Mouse (Mus musculus) kidney, postnatal 25 days (tissue): ENCODE results near the gene Pdap1.
"Not testable (repeated sequence)": the region's sequence is repeated elsewhere in the genome, so short reads cannot be mapped to it uniquely, and the experiment has no call there.

Experiments
- DNase-seq, 2 experiments: peaks; one replicate each; pipeline ENCODE4 v3.0.0; 2021; ENCODE audit warnings: mixed read lengths in 2 of 2

The Pdap1 gene

GRCm38 (mm10) chr5:145118461-145118860, 21.6 kb downstream of the Pdap1 start:
- no peak for DNase-seq

GRCm38 (mm10) chr5:145118005-145118404, 22.0 kb downstream of the Pdap1 start:
- peak; percentile 29 to 70 for DNase-seq

DNA sequence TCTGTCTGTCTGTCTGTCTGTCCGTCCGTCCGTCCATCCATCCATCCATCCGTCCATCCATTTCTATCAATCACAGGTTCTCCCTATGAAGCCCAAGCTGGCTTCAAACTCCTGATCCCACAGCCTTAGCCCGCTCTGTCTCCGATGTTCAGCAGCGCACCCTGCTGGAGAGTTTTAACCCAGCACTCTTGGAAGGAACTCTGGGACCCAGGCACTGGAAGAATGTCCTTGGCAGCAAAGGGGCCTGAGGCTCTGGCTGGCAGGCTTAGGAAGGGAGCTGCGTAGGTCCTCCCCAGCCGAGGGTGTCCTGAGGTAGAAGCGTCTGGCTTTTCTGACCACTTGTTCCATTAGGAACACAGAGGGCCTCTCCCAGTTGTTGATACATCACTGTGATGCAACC, 23.1 kb downstream of the Pdap1 start:
- DNase-seq, result peak; percentile 66 to 78

DNA sequence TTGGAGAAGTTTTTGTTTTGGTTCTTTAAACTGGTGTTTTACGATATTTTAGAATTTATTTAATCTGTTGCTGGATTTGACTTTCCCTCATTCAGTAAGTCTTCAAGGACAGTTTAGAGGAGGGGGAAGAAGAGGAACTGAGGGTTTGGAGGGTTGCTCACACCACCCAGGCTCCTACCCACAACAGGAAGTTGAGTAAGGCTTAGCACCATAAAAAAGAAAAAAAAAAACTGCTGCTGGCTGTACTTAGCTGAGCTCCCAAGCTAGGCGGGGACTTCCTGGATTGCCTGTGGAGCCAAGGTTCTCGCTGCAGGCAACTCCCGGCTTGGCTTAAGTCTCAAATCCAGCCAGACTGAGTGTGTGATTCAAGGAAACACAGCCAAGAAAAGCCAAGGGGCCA, 23.7 kb downstream of the Pdap1 start:
- DNase-seq, result peak; percentile 72 to 91

GRCm38 (mm10) chr5:145115736-145116135, 24.3 kb downstream of the Pdap1 start:
- no peak for DNase-seq

- DNase-seq, result peak; percentile 70 to 85
These were observed 25.2 kb downstream of the Pdap1 start for GRCm38 (mm10) chr5:145114606-145115473.

GRCm38 (mm10) chr5:145114071-145114605, 25.9 kb downstream of the Pdap1 start, which contains the start of gene Arpc1b:
Gene Arpc1b (plus strand): TSS chr5:145114215.
- peak; percentile 84 to 91 for DNase-seq

GRCm38 (mm10) chr5:145113416-145113815, 26.6 kb downstream of the Pdap1 start:
- DNase-seq, result no peak

- no peak for DNase-seq
These were observed 27.5 kb downstream of the Pdap1 start for GRCm38 (mm10) chr5:145112566-145112965.

DNA sequence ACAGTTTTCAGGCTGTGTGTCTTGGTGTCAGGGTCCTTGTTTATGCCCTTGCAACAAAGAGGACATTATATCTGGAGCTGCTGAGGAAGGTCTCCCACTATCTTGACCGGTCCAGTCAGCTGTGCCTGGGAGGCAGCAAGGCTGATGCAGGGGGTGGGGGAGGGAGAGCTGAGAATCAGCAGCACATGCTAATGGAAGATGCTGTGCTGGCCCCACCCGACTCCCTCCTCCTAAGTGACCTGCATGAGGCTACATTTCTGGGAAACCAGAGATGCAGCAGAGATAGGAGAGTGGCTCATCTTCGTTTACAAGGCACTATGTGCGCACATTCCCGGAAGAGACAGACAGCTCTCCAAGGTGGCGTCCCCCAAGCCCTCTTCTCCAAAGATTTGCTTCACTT, 29.6 kb downstream of the Pdap1 start:
- DNase-seq, result no peak

DNA sequence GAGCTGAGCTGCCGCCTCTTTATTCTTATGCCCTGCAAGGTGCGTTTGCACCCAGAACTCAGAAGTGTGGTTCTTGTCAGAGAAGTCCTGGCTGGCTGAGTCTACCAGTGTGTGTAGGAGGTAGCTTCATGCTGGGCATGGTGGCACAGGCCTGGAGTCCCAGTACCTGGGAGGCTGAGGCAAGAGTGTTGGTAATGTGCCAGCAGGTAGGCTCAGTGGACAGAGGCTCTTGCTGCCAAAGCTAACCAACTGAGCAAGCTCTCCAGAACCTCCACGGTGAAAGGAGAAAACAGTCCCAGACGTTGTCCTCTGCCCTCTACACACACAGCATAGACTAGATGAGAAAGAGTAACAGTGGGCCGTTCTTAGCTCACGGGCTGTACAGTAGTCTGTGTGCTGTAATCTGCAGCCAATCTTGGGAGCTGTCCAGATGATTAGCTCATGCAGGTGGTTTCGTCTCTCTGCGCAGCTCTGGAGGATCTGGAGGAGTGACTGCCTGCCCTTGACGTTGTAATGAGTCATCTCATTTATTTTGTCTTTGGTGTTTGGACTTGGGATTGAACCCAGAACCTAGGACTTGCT, 34.3 kb downstream of the Pdap1 start:
- no peak for DNase-seq

GRCm38 (mm10) chr5:145104328-145104727, 35.7 kb downstream of the Pdap1 start:
- no peak for DNase-seq

DNA sequence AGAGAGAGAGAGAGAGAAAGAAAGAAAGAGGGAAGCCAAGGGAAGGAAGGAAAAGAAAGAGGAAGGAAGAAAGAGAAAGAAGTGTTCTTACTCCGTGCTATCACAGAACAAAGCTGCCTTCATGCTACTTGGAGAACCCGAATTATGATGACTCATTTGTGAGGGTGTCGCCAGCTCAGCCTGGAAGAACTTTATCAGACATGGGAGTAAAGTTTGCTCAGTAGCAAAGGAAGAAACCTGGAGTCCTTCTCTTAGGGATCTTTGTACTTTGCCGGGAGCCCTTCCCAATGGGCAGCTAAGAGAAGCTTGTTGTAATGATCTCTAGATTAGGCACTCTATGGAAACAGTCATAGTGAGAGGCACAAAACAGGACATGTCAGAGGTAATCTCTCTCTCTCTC, 37.3 kb downstream of the Pdap1 start:
- no peak for DNase-seq

- not testable (repeated sequence) for DNase-seq
These were observed 38.6 kb downstream of the Pdap1 start for GRCm38 (mm10) chr5:145101451-145101850.

- DNase-seq, result no peak
These were observed 39.1 kb downstream of the Pdap1 start for GRCm38 (mm10) chr5:145100960-145101359.

GRCm38 (mm10) chr5:145098340-145098821, 41.7 kb downstream of the Pdap1 start:
- DNase-seq, result no peak

DNA sequence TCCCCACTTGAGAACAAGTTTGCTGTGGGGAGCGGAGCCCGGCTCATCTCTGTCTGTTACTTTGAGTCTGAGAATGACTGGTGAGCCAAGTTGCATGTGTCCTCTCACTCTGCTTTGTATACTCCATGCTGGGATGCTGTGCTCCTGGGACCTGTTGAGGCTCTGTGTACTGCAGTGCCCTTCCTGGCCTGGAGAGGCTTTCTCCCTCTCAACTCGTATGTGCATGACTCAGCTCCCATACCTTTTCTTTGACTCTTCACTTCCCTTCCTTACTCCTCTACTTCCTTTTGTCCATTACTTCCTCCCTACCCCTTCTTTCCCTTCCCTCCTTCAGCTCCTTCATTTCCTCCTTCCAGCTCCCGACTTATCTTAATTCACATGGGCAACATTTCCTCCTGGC, 43.8 kb downstream of the Pdap1 start:
- no peak for DNase-seq

DNA sequence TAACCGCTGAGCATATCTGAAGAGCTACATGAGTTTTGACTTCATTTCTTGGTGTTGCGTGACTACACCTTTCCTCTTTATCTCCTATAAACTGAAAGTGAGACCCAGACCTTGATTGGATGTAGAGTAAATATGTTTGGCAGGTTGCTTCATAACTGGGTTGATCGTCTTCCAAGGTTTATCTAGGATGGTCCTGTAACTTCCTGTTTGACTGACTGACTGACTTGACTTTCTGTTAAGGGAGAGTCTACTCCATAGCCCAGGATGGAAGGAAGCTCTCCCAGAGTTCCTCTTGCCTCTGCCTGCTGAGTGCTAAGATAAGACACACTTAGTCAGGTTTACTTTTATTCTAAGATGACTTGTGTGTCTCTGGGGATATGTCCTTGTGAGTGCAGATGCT, 50.2 kb downstream of the Pdap1 start:
- no peak for DNase-seq

DNA sequence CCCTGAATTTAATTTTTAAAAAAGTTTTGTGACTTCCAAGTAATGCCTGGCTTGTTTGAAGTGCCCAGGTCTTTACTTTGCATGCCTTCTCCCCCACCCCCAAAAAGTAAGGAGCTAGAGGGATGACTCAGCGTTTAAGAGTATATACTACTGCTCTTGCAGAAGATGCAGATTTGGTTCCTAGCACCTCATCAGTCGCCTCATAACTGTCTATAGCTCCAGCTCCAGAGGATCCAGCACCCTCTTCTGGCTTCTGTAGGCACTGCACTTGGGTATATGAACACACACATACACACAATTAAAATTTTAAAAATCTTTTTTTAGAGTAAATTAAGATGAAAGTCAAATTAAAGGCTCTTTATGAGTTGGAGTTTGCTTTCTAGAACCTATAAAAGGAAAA, 51.9 kb downstream of the Pdap1 start:
- no peak for DNase-seq

GRCm38 (mm10) chr5:145084822-145085221, 55.2 kb downstream of the Pdap1 start:
- DNase-seq, result no peak

DNA sequence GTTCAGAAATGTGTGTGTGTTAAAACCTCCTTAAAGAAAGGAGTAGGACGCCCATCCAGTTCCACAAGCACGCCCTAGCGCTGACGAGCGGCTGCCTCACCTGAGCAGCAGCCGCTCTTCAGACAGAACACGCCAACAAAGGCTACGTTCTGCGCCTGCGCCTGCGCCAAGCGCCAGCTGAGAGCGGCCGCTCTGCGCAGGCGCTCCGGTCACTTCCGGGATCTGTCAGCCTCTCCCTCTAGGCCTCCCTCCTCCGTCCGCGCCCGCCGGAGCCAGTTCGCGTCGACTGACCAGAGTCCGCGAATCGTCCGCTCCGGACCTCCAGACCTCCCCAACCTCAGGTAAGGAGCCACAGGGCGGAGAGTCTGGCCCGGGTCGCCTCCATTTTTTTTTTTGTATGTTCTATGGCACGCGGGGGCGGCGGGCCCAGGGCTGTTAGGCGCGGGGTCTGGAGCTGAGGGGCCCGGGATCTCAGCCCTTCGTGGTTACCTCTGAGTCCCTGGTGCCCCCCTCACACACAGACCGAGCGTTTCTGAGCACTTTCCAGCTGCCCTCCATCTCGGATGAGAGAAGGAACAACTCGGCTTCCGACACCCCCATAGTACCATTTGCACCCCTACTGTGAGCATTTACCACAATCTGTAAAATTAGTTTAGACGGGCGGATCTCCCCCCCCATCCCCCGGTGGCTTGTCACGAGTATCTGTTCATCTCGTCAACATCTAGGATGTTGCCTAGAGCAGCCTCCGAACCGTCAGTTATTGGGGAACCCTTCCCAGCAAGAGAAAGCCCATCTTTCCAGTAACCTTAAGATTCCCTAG, 56.2 kb downstream of the Pdap1 start, which contains the start of the genes Arpc1a and Kpna7:
TSS of gene Arpc1a (plus strand) at position 199 of the 820 bp plus-strand sequence.
TSS of gene Kpna7 (minus strand) at position 399 of the 820 bp plus-strand sequence.
- peak; percentile 96 to 98 for DNase-seq

DNA sequence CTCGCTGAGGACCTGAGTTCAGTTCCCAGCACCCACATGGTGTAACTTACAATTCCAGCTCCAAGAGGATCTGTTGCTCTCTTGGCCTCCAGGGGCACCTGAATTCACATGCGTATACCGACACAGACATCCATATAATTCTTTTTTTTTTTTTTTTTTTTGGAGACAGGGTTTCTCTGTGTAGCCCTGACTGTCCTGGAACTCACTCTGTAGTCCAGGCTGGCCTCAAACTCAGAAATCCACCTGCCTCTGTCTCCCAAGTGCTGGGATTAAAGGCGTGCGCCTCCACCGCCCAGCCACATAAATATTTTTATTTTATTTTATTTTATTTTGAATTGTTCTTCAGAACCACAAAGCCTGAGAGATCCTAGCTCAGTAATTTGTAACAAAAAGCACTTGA, 56.8 kb downstream of the Pdap1 start:
- not testable (repeated sequence) for DNase-seq
